Mouse (Mus musculus) myocyte (in vitro differentiated cells): ENCODE measurements at regions not wholly inside any gene's neighbourhood (a gene's known extent, or its start where the extent isn't known, plus 50 kb on each side); places are given as distances from the start of the nearest gene placed in this dataset.

Experiments used
- CEBPB ChIP-seq: IDR thresholded peaks from 2 replicates; pipeline ENCODE4 v1.6.1; 2011; ENCODE audit warnings: mild to moderate bottlenecking, moderate library complexity; ENCODE audit not compliant: poor library complexity, insufficient read depth, severe bottlenecking
- E2F4 ChIP-seq: IDR thresholded peaks from one replicate; pipeline ENCODE4 v1.6.1; 2011; ENCODE audit warnings: mild to moderate bottlenecking, control low read depth, moderate library complexity; ENCODE audit not compliant: insufficient read depth
- MAX ChIP-seq: IDR thresholded peaks from one replicate; pipeline ENCODE4 v1.6.1; 2011; ENCODE audit warnings: low read depth, mild to moderate bottlenecking, control low read depth
- MYOD1 ChIP-seq, 3 experiments: IDR thresholded peaks; one replicate each; pipeline ENCODE4 v1.6.1; 2011; ENCODE audit warnings: control low read depth in 2 of 3, low read depth in 2 of 3, mild to moderate bottlenecking in 2 of 3, moderate library complexity in 1 of 3; ENCODE audit not compliant: insufficient read length in 2 of 3, control insufficient read depth in 1 of 3
- MYOG ChIP-seq, 3 experiments: IDR thresholded peaks; one replicate each; pipeline ENCODE4 v1.6.1; 2011; ENCODE audit warnings: control low read depth in 2 of 3, low read depth in 2 of 3, mild to moderate bottlenecking in 2 of 3; ENCODE audit not compliant: insufficient read length in 2 of 3, control insufficient read depth in 1 of 3, insufficient read depth in 1 of 3
- POLR2A ChIP-seq: IDR thresholded peaks from one replicate; pipeline ENCODE4 v1.6.1; 2011; ENCODE audit warnings: low read depth, mild to moderate bottlenecking, control low read depth, moderate library complexity; ENCODE audit not compliant: insufficient read length
- POLR2AphosphoS2 ChIP-seq: IDR thresholded peaks from one replicate; pipeline ENCODE4 v1.6.1; 2011; ENCODE audit warnings: low read depth, control low read depth; ENCODE audit not compliant: insufficient read length
- SRF ChIP-seq: IDR thresholded peaks from one replicate; pipeline ENCODE4 v1.6.1; 2011; ENCODE audit warnings: low read depth; ENCODE audit not compliant: control insufficient read depth, insufficient read length
- TCF12 ChIP-seq: IDR thresholded peaks from one replicate; pipeline ENCODE4 v1.6.1; 2011; ENCODE audit warnings: mild to moderate bottlenecking, control low read depth; ENCODE audit not compliant: poor library complexity, insufficient read depth, severe bottlenecking
- TCF3 ChIP-seq: IDR thresholded peaks from one replicate; pipeline ENCODE4 v1.6.1; 2011; ENCODE audit warnings: low read depth, control low read depth; ENCODE audit not compliant: insufficient read length
- USF1 ChIP-seq: IDR thresholded peaks from one replicate; pipeline ENCODE4 v1.6.1; 2011; ENCODE audit warnings: low read depth, mild to moderate bottlenecking, control low read depth, moderate library complexity

GRCm38 (mm10) chr8:87064768-87065167 is 179.7 kb upstream of the N4bp1 start:
- TF ChIP-seq POLR2A (no peak), E2F4 (no peak), MYOG (IDR thresholded peaks at IDR 0.05; ENCODE audit: control insufficient read depth in 1 of 3, insufficient read depth in 1 of 3, insufficient read length in 2 of 3, low read depth in 2 of 3) (no peak), USF1 (no peak), TCF12 (no peak), MAX (no peak), SRF (no peak), CEBPB (no peak), POLR2AphosphoS2 (no peak), TCF3 (no peak), MYOD1 (IDR thresholded peaks at IDR 0.05; ENCODE audit: control insufficient read depth in 1 of 3, insufficient read length in 2 of 3, low read depth in 2 of 3) (no peak)
